Mouse (Mus musculus) natural killer cell, adult 2 months (primary cell): ENCODE results near the gene Sox6.

Experiments
- DNase-seq, 2 experiments: peaks; one replicate each; pipeline ENCODE4 v3.0.0; 2022; ENCODE audit warnings: low spot score in 2 of 2

The Sox6 gene

GRCm38 (mm10) chr7:115985716-115986115 is 52.9 kb downstream of the Sox6 start:
- no peak for DNase-seq

GRCm38 (mm10) chr7:115984076-115984475 is 54.5 kb downstream of the Sox6 start:
- no peak for DNase-seq

- DNase-seq: no peak
These were observed 58.6 kb downstream of the Sox6 start for GRCm38 (mm10) chr7:115979813-115980512.

GRCm38 (mm10) chr7:115974518-115974917 is 64.1 kb downstream of the Sox6 start:
- no peak for DNase-seq

GRCm38 (mm10) chr7:115967186-115967585 is 71.4 kb downstream of the Sox6 start:
- DNase-seq: no peak

GRCm38 (mm10) chr7:115966181-115966580 is 72.4 kb downstream of the Sox6 start:
- DNase-seq: no peak

- no peak for DNase-seq
These were observed 85.5 kb downstream of the Sox6 start for GRCm38 (mm10) chr7:115953046-115953445.

GRCm38 (mm10) chr7:115952235-115952634 is 86.4 kb downstream of the Sox6 start:
- DNase-seq: no peak

- no peak for DNase-seq
These were observed 86.9 kb downstream of the Sox6 start for GRCm38 (mm10) chr7:115951689-115952088.

- DNase-seq: no peak
These were observed 90.7 kb downstream of the Sox6 start for GRCm38 (mm10) chr7:115947916-115948315.

GRCm38 (mm10) chr7:115946559-115946958 is 92.0 kb downstream of the Sox6 start:
- DNase-seq: no peak

GRCm38 (mm10) chr7:115945516-115945915 is 93.1 kb downstream of the Sox6 start:
- DNase-seq: no peak

GRCm38 (mm10) chr7:115944250-115944649 is 94.3 kb downstream of the Sox6 start:
- no peak for DNase-seq

GRCm38 (mm10) chr7:115941766-115942165 is 96.8 kb downstream of the Sox6 start:
- no peak for DNase-seq

- DNase-seq: no peak
These were observed 99.3 kb downstream of the Sox6 start for GRCm38 (mm10) chr7:115939292-115939691.

GRCm38 (mm10) chr7:115936908-115937307 is 101.7 kb downstream of the Sox6 start:
- DNase-seq: no peak

- no peak for DNase-seq
These were observed 123.3 kb downstream of the Sox6 start for GRCm38 (mm10) chr7:115915338-115915737.

GRCm38 (mm10) chr7:115910313-115910712 is 128.3 kb downstream of the Sox6 start:
- DNase-seq: no peak

- no peak for DNase-seq
These were observed 133.8 kb downstream of the Sox6 start for GRCm38 (mm10) chr7:115904798-115905207.

- DNase-seq: no peak
These were observed 134.4 kb downstream of the Sox6 start for GRCm38 (mm10) chr7:115903931-115904797.

GRCm38 (mm10) chr7:115903368-115903767 is 135.2 kb downstream of the Sox6 start:
- no peak for DNase-seq

GRCm38 (mm10) chr7:115895831-115896230 is 142.8 kb downstream of the Sox6 start:
- DNase-seq: no peak
